Mouse (Mus musculus): ENCODE results near the gene Fzd2.

- no peak for TF ChIP-seq USF1 (IDR thresholded peaks at IDR 0.05; ENCODE audit: low read depth)
- no peak for TF ChIP-seq MAX (IDR thresholded peaks at IDR 0.05; ENCODE audit: low read depth)
- no peak for TF ChIP-seq POLR2A (IDR thresholded peaks at IDR 0.05; ENCODE audit: insufficient read length, low read depth)
- TF ChIP-seq CEBPB (IDR thresholded peaks at IDR 0.05; ENCODE audit: insufficient read depth, poor library complexity, severe bottlenecking), result no peak
- TF ChIP-seq REST (IDR thresholded peaks at IDR 0.05; ENCODE audit: insufficient read depth, insufficient read length), result no peak
- no peak for TF ChIP-seq POLR2AphosphoS2 (IDR thresholded peaks at IDR 0.05; ENCODE audit: insufficient read length, low read depth)
These were observed 36.0 kb upstream of the Fzd2 start for GRCm38 (mm10) chr11:102568191-102568590.

Measured in myocyte (in vitro differentiated cells).